Mouse (Mus musculus): ENCODE results near the gene Kcng1.

The Kcng1 gene

DNA sequence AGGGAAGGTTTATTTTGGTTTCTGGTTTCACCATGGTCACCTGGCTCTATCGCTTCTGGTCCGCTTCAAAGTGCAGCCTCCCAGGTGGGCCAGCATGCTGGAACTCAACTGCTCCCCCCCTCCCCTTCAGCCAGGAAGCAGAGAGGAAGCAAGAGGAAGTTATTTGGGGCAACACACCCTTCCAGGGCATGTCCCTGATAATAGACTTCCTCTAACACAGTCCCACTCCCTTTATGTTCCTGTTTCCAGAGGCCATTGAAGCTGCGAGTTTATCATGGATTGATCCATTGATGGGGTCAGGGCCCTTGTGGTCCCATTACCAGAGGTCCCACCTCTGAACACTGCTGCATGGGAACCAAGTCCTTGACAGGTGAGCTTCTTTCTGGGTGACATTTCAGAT lies 21.4 kb downstream of the Kcng1 start:
- no peak for DNase-seq (ENCODE audit: low spot score)

DNA sequence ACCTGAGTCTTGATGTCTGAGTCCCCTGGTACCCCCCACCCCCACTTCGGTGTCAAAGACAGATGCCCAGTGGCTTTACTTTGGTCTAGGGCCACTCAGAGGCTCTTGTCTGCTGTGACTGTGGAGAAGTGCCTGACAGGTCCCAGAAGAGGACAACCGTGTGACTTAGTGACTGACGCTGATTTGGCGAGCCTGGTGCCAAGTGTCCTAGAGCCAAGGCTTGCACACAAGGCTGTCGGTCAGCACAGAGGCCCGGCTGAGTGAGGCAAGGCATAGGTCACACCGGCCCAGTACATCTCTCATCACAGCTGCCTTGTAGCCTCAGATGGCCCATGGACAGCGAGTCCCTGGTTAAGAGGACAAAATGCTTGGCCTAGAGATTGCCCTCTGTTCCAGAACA lies 22.5 kb downstream of the Kcng1 start:
- DNase-seq (ENCODE audit: low spot score), result no peak

DNA sequence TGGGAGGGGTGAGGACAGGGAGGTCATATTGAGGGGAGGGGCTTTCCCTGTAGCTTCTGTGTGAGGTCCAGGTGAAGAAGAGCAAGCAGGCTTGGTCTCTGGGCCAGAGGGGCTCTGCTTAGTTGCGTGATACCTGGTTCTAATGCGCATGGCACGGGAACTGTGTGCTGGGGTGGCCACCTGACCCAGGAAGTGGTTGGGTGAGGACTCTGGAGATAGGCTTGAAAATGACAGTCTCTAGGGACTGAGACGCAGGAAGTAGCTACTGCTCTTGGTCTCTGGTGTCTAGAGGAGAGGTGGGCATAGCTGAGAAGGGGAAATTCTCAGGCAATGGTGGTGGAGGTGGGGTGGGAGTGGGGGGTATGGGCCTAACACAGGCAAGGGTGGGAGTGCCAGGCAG lies 24.3 kb downstream of the Kcng1 start:
- DNase-seq (ENCODE audit: low spot score), result no peak

DNA sequence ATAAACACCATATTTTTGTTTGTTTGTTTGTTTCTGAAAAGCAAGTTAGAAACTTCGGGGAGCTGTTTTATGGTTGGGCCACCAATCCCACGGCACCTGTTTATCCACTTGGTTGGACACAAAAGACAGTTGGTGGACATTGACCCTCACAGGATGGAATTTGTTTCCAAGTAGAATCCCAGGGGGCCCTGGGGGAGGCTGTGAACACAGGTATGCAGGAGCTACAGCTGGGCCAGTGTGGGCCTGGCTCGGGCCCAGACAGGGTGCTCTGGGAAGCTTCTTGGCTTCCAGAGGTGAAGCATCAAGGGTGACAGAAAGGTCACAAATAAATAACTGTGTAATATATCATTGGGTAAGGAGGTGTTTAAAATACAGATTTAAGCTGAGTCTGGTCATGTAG lies 25.0 kb downstream of the Kcng1 start:
- DNase-seq (ENCODE audit: low spot score), result no peak

DNA sequence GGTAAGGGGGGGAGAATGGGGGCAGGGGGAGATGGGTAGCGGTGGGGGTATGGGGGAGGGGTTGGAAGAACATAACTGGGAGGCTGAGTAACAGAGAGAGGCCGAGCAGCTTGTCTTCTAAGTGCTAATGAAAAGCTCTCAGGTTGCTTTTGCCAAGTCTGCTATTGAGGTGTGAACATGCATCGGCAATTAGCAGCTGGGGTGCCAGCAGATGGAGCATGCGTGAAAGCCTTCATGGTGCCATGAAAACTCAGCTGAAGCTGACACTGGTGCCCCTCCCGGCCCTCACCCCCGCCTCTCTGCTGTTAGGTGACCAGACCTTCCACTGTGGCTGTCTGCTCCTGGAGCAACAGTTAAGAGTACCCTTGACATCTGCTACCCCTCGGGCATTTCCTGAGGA lies 27.7 kb downstream of the Kcng1 start:
- no peak for DNase-seq (ENCODE audit: low spot score)

DNA sequence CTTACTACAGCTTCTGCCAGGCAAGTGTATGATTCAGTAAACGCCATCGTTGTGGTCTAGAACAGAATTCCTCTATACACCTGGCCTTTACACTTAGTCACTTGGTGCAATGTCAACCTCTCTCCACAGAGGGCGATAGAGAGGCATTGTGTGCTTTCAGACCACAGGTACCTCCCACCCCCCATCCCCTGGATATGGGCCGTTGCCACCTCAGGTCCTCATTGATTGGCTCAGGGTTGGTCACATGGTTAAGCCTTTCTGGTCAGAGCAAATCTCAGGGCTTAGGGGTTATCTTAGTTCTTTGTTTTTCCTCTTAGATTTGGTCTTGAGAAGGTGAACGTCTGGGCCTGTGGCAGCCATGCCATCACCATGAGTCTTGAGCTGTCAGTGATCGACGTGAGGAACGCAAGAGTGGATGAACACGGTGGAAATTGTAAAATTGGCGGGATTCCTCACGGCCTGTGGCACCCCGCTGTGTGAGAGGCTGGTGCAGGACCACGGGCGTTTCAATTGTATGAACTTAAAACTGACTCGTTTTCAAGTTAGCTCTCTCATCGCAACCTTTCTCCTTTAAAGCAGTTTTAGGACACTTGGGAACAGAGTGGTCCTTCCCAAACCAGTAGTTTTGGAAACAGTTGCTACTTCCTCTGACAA lies 28.8 kb downstream of the Kcng1 start:
- peak; percentile 31 for DNase-seq (ENCODE audit: low spot score)

DNA sequence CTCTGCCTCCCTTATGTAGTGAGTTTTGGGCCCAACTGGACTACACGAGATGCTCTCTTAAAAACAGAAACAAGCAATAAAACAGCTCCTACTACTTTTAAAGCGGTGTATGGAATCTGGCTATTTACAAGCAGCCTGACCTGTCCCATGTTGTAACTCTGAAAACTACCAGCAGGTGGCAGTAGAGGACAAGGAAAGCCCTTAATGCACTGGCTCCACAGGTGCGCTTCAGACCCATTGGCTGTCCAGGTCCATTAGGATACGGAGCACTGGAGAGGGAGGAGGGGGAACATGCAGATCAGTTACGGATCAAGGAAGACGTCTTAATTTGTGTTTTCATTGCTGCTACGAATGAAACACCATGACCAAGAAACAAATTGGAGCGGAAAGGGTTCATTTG lies 31.3 kb downstream of the Kcng1 start:
- peak; percentile 82 for DNase-seq (ENCODE audit: low spot score)

DNA sequence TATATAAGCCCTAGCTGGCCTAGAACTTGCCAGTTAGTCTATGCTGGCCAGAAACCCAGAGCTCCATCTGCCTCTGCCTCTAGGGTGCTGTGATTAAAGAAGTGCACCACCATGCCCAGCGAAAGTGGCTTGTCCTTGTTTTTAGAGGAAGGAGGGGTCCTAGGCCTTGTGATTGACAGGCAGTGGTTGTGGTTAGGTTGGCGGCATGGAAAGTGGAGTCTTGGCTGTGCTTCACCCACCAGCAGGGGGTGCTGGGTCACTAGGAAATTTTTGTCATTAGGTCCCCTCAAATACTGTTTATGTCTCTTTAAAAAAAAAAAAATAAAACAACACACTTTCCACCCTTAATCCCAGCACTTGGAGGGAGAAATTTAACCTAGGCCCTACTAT lies 32.7 kb downstream of the Kcng1 start:
- DNase-seq (ENCODE audit: low spot score), result peak; percentile 14

DNA sequence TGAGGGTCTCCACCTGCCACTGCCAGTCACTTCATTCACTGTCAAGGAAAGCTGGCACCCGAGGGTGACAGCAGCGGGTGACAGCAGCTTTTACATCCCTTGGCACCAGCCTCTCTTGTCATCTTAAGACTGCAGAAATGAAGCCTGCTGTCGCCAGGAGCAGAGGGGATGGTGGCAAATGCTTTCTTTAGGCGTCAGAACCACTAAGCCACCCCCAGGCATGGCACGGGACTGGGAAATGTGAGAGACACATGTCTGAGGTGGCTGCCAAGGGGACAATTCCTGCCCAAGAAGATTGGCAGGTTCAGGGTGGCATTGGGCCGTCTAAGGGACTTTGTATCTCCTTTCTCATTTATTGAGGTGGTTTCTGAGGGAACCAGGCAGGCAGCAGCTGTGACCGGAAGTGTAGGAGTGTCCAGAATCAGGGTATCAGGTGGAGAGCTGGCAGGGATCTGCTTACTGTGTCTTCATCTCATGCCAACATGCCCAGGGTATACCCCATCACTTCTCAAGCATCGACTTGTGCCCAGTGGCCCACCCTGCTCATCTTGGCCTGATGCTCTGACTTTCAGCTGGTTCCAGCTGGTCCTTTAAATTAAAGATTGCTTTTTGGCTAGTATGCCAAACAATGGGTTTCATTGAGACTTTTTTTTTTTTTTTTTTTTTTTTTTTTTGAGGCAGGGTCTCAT lies 33.2 kb downstream of the Kcng1 start:
- no peak for DNase-seq (ENCODE audit: low spot score)

DNA sequence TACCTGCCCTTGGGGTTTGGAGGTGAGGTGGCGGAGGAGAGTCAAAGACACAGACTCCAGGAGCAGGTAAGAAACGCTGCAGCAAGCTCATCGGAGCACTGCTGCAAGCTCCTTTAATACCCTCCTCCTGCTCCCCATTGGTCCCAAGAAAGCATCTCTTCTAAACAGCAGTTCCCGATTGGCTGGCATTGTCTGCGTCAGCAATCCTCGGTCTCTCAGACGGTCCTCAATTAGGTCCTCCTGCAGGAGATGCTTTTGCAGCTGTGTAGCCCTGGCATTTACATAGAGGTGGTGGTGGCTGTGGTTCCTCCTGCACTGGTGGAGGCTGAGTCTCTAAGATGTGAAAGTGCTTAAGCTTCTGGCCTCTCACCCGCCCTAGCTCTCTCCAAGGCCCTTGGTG lies 36.0 kb downstream of the Kcng1 start:
- DNase-seq (ENCODE audit: low spot score), result no peak

DNA sequence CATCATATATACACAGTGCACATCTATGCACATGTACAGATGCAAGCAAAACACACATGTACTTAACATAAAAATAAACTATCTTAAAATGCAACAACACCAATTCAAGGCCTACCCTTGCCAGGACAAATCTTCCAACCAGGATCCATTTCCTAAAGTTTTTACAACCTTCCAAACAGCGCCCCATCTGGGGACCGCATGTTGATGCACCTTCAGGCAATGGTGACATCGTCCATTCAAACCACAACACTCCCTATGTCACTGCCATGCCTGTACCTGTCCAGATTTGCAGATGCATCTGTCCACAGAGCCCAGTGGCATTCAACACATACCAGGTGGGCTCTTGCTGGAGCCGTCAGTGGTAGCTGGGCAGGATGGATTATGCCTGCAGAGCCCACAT lies 38.3 kb downstream of the Kcng1 start:
- DNase-seq (ENCODE audit: low spot score), result no peak

DNA sequence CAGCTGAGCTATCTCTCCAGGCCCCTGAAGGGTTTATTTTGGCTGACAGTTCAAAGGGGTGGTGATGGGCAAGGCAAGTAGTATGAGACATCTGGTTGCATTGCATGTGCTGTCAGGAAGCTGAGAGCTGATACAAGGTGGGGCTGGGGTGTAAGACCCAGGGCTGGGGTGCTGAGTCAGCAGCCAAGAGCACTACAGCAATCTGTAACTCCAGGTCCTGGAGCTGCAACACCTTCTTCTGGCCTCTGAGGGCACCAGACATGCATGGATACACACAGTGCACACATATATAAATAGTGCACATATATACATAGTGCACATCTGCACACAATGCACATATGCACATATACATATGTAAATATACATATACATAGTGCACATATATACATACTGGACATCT lies 38.7 kb downstream of the Kcng1 start:
- DNase-seq (ENCODE audit: low spot score), result no peak

DNA sequence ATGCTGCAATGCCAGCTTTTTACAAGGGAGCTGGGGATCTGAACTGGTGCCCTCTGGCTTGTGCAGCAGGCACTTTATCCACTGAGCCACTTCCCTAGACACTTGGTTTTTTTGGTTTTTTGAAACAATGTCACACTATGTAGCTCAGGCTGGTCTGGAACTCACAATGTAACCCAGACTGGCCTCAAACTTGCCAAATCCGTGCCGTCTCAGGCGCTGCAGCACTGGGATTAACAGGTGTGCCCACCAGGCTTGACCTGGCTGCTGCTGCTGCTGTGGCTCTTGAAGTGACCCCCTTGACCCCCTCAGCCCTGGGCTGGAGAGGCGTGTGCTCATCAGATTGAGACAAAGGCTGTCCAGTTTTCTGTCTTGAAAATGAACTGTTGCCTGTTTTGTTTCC lies 43.2 kb downstream of the Kcng1 start:
- no peak for DNase-seq (ENCODE audit: low spot score)

DNA sequence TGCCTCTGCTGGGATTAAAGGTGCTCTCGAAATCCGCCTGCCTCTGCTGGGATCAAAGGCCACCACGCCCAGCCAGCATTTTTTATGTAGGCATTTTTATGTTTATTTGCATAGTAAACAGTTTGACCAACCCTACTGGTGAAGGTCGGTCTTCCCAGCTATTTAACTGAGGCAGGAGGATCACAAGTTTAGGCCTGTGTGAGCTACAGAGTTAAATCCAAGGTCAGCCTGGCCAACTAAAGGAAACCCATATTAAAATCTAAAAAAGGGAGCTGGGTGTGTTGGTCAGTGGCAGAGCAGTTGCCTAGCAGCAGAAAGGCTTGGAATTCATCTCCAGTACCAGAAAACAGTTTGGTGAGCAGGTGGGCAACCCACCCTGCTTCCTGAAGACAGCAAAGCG lies 48.2 kb downstream of the Kcng1 start:
- DNase-seq (ENCODE audit: low spot score), result no peak

DNA sequence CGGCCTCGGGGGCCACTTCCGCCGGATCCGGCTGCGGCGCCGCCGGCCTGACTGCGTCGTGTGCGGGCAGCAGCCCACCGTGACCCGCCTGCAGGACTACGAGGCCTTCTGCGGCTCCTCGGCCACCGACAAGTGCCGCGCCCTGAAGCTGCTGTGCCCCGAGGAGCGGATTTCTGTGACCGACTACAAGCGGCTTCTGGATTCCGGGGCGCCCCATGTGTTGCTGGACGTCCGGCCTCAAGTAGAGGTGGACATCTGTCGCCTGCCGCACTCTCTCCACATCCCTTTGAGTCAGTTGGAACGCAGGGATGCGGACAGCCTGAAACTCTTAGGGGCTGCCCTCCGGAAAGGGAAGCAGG lies 50.1 kb downstream of the Kcng1 start:
- no peak for DNase-seq (ENCODE audit: low spot score)

DNA sequence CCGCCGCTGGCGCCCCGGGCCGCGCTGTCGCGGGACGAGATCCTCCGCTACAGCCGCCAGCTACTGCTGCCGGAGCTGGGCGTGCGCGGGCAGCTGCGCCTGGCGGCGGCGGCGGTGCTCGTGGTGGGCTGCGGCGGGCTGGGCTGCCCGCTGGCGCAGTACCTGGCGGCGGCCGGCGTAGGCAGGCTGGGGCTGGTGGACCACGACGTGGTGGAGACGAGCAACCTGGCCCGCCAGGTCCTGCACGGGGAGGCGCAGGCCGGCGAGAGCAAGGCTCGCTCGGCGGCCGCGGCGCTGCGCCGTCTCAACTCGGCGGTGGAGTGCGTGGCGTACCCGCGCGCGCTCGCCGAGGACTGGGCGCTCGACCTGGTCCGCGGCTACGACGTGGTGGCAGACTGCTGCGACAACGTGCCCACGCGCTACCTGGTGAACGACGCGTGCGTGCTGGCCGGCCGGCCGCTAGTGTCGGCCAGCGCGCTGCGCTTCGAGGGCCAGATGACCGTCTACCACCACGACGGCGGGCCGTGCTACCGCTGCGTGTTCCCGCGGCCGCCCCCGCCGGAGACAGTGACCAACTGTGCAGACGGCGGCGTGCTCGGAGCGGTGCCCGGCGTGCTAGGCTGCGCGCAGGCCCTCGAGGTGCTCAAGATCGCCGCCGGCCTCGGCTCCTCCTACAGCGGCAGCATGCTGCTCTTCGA lies 50.6 kb downstream of the Kcng1 start:
- peak; percentile 10 for DNase-seq (ENCODE audit: low spot score)

DNA sequence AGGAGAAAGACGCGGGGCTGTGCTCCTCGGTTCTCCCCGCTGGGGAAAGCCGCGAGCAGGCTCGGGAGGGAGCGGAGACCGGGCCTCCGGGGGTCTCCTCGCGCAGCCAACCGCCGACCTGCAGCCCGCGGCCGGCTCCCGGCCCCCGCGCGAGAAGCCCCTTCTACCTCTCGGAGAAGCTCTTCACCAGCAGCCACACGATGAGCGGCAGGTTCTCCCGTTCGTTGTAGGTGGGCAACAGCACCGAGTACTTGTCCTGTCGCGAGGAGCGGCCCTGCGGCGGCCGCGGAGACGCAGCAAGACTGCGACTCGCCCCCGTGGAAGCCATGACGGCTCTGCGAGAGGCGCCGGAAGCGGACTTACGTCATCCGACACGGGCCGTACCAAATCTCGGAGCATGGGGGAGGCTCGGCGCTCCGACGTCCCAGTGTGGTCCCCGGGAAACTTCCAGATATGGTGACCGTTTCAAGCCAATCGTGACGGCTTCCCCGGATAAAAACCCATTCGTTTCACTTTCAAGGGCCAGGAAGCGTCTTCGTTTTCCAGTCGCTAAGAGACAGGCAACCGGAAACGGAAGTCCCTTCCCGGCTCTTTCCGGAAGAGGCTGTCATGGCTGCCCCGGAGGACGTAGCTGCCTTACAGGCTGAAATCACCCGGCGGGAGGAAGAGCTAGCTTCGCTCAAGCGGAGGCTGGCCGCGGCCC lies 51.4 kb downstream of the Kcng1 start, which contains the start of the genes Gm20716, Dpm1 and Mocs3:
Gene Gm20716 (minus strand): TSS at position 339 of the 703 bp plus-strand sequence.
Gene Dpm1 (minus strand): TSS at position 566 of the 703 bp plus-strand sequence.
Gene Mocs3 (plus strand): TSS at position 597 of the 703 bp plus-strand sequence.
- peak; percentile 82 for DNase-seq (ENCODE audit: low spot score)

DNA sequence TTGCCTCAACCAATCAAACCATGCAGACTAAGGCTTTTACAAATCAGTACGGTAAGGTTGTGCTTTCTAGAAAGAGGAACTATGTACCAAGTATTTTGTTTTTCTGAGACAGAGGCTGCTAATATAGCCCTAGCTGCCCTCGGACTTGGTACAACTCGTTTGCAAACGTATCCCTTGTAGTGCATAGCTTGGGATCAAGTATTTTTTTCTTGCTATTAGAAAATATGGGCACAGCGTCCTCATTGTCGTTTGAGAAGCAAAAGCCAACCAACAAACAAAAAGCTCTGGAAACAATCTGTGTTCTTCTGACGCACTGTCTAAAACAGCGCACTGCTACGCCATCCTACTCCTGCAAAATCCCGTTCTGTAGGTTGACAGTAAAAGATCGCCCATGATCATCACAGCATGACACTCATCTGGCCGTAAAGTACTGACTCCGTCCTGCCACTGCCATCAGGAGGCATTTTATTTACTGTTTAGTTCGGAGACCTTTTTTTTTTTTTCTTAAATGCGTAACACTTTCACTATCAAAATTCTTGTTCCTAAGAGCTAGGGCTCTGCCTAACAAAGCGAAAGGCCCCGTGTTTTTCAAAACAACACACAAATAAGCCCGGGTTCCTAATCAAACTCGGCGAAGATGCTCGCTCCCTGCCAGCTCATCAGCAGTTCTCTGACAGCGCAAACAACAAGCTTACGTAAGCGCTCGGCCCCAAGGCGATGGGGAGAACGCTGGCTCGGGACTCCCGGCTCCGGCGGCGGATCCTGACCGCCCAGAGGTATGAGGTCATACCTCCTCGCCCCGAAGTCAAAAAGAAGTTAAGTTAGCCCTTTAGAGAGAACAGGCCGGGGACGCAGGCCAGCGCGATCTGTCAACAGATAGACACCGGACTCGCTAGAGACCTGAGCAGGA lies 52.2 kb downstream of the Kcng1 start:
- peak; percentile 44 for DNase-seq (ENCODE audit: low spot score)

DNA sequence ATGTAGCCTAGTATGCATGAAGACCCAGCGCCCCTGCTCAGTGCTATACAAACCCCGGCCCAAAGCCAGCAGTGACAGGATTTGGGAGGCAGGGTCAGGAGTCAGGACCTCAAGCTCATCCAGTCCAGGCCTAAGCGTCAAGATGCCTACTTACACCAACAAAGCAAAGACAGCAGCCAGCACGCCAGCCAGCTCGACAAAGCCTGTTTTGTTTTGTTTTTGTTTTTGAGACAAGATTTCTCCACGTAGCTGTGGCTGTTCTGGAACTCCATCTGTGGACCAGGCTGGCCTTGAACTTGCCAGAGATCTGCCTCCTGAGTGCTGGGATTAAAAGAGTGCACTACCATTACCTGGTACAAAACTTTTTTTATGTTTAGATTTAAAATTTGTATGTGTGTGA lies 58.2 kb downstream of the Kcng1 start:
- no peak for DNase-seq (ENCODE audit: low spot score)

DNA sequence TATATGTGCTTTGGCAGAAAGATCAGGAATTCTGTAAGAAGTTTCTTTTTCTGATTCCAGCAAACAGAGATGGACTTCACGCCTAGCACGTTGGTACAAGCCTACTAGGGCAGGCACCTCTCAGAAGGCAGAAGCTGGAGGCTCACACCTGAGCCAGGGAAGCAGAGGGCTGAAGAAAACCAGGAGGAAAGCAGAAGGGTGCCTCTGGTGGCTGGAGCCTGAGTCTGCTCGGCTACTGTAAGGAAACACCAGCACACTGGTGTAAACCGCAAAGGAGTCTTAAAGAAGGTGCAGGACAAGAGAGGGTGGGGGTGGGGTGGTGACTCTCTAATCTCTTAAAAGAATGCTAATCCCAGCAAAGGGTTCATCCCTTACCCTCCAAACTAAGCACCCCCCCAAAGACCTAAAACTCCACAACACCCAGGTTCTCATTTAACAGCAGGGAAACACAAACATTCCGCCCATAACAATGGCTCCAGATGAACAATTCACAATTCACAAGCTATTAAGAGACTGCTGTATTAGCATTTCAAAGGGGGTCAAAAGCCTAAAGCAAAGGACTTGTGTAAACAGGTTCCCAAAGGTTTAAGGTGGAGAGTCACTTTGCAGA lies 67.6 kb downstream of the Kcng1 start:
- DNase-seq (ENCODE audit: low spot score), result no peak

All from c-Kit-positive CD71-positive TER-119-positive erythroid progenitor cells, embryonic 14.5 days (primary cell).